Mouse (Mus musculus): ENCODE data around the gene Epha6. TPM values are rescaled to one million over a fixed set of nuclear protein-coding genes. Genes with fewer than 3 reads are reported as not detected.
A peak's percentile ranks its signal among the peaks of the same experiment; 100 is the strongest.

The Epha6 gene
- total and polyA plus RNA-seq, 3 experiments: 0.11 TPM; not detected in 2

- no peaks in the 10 kb centered on the region for H3K27me3 ChIP-seq (ENCODE audit: insufficient read depth, low read length)
- H3K4me3 ChIP-seq (ENCODE audit: low read depth, low read length): no peak overlapping the region
- no peaks in the 10 kb centered on the region for H3K36me3 ChIP-seq (replicated peaks)
- no peak for DNase-seq (ENCODE audit: low spot score)
- TF ChIP-seq CTCF (IDR thresholded peaks at IDR 0.05; ENCODE audit: low read depth, low read length) (no peak), TAL1 (conservative IDR thresholded peaks at IDR 0.05; ENCODE audit: low read depth, low read length) (no peak), GATA2 (IDR thresholded peaks at IDR 0.05; ENCODE audit: borderline replicate concordance, low read depth, low read length) (no peak), GATA1 (IDR thresholded peaks at IDR 0.05; ENCODE audit: borderline replicate concordance, low read length) (no peak), POLR2AphosphoS5 (IDR thresholded peaks at IDR 0.05; ENCODE audit: insufficient replicate concordance, low read depth, low read length) (no peak)
- no peak; the same call in 1 of the 2 replicates for ATAC-seq (ENCODE audit: extremely low read depth, insufficient number of reproducible peaks, low FRiP score, poor library complexity, severe bottlenecking)
- H3K9me3 ChIP-seq (replicated peaks): no peaks in the 10 kb centered on the region
- no peaks in the 10 kb centered on the region; the same call in 1 of the 2 replicates for H3K4me1 ChIP-seq (ENCODE audit: insufficient read depth, low read depth, low read length)
These were observed 230.2 kb downstream of the Epha6 start for GRCm38 (mm10) chr16:60375147-60375546.

GRCm38 (mm10) chr16:60283963-60284362 lies 321.4 kb downstream of the Epha6 start:
- H3K4me1 ChIP-seq (ENCODE audit: insufficient read depth, low read depth, low read length): no peaks in the 10 kb centered on the region
- H3K27me3 ChIP-seq (ENCODE audit: insufficient read depth, low read length): no peaks in the 10 kb centered on the region
- H3K36me3 ChIP-seq (replicated peaks): no peaks in the 10 kb centered on the region
- TF ChIP-seq GATA2 (IDR thresholded peaks at IDR 0.05; ENCODE audit: borderline replicate concordance, low read depth, low read length) (no peak), CTCF (IDR thresholded peaks at IDR 0.05; ENCODE audit: low read depth, low read length) (no peak), GATA1 (IDR thresholded peaks at IDR 0.05; ENCODE audit: borderline replicate concordance, low read length) (no peak), TAL1 (conservative IDR thresholded peaks at IDR 0.05; ENCODE audit: low read depth, low read length) (no peak), POLR2AphosphoS5 (IDR thresholded peaks at IDR 0.05; ENCODE audit: insufficient replicate concordance, low read depth, low read length) (no peak)
- ATAC-seq (ENCODE audit: extremely low read depth, insufficient number of reproducible peaks, low FRiP score, poor library complexity, severe bottlenecking) (no peak), DNase-seq (ENCODE audit: low spot score) (no peak)
- H3K4me3 ChIP-seq (ENCODE audit: low read depth, low read length): no peak overlapping the region
- no peaks in the 10 kb centered on the region for H3K9me3 ChIP-seq (replicated peaks)

GRCm38 (mm10) chr16:60274109-60274508 lies 331.2 kb downstream of the Epha6 start:
- peak; percentile 67 for ATAC-seq (ENCODE audit: extremely low read depth, insufficient number of reproducible peaks, low FRiP score, poor library complexity, severe bottlenecking)
- Histone ChIP-seq H3K4me1 (ENCODE audit: insufficient read depth, low read depth, low read length) (peaks cover 11% of the 10 kb centered on the region), H3K9me3 (replicated peaks) (no peaks in the 10 kb centered on the region), H3K36me3 (replicated peaks) (no peaks in the 10 kb centered on the region), H3K27me3 (ENCODE audit: insufficient read depth, low read length) (no peaks in the 10 kb centered on the region), H3K4me3 (ENCODE audit: low read depth, low read length) (no peak overlapping the region)
- peak; percentile 3 for DNase-seq (ENCODE audit: low spot score)
- TF ChIP-seq GATA1 (IDR thresholded peaks at IDR 0.05; ENCODE audit: borderline replicate concordance, low read length): no peak
- no peak for TF ChIP-seq POLR2AphosphoS5 (IDR thresholded peaks at IDR 0.05; ENCODE audit: insufficient replicate concordance, low read depth, low read length)
- TF ChIP-seq TAL1 (conservative IDR thresholded peaks at IDR 0.05; ENCODE audit: low read depth, low read length): no peak
- TF ChIP-seq CTCF (IDR thresholded peaks at IDR 0.05; ENCODE audit: low read depth, low read length): no peak
- no peak for TF ChIP-seq GATA2 (IDR thresholded peaks at IDR 0.05; ENCODE audit: borderline replicate concordance, low read depth, low read length)

DNA sequence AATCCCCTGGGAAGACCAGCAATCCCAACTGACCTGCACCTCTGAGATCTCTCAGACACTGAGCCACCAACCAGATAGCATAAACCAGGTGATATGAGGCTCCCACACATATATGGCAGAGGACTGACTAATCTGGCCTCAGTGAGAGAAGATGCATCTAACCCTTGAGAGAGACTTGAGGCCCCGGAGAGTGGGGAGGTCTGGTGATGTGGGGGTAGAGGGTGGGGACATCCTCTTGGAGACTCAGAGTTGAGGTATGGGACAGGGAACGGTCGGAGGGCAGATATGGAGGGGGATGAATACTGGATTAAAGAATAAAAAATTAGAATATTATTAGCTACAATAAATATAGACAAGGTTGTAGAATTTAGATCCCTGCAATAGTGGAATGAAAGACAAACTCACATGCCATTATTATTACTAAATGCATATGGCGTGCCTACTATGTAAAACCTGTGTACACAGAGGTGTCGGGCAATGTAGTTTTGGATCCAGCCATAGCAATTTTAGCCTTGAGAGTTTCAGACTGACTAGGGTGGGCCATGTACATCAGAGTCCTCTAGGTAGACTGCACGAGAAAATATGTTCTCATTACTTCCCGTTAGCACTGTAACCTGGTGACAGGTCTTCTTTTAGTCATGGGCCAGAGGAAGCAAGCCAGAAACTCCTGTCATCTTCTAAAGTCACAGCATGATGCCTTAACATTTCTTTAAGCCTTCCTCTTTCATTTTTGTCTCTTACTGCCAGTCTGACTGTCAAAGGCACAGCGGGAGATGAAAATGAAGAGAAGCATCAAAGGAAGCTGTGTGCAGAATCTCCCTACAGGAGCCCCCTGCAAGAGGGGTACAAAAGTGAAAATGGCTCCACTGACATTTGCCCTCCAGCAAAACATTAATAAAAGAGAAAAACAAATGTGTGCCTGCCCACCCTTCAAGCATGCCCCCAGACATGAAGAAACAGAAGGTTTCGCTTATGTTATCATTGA lies 338.7 kb downstream of the Epha6 start:
- Histone ChIP-seq H3K4me1 (ENCODE audit: insufficient read depth, low read depth, low read length) (peaks cover 21% of the 10 kb centered on the region), H3K9me3 (replicated peaks) (no peaks in the 10 kb centered on the region), H3K36me3 (replicated peaks) (no peaks in the 10 kb centered on the region), H3K27me3 (ENCODE audit: insufficient read depth, low read length) (no peaks in the 10 kb centered on the region), H3K4me3 (ENCODE audit: low read depth, low read length) (no peak overlapping the region)
- no peak for ATAC-seq (ENCODE audit: extremely low read depth, insufficient number of reproducible peaks, low FRiP score, poor library complexity, severe bottlenecking)
- DNase-seq (ENCODE audit: low spot score): no peak
- no peak for TF ChIP-seq POLR2AphosphoS5 (IDR thresholded peaks at IDR 0.05; ENCODE audit: insufficient replicate concordance, low read depth, low read length)
- TF ChIP-seq CTCF (IDR thresholded peaks at IDR 0.05; ENCODE audit: low read depth, low read length): no peak
- TF ChIP-seq GATA2 (IDR thresholded peaks at IDR 0.05; ENCODE audit: borderline replicate concordance, low read depth, low read length): no peak
- no peak for TF ChIP-seq GATA1 (IDR thresholded peaks at IDR 0.05; ENCODE audit: borderline replicate concordance, low read length)
- no peak for TF ChIP-seq TAL1 (conservative IDR thresholded peaks at IDR 0.05; ENCODE audit: low read depth, low read length)

DNA sequence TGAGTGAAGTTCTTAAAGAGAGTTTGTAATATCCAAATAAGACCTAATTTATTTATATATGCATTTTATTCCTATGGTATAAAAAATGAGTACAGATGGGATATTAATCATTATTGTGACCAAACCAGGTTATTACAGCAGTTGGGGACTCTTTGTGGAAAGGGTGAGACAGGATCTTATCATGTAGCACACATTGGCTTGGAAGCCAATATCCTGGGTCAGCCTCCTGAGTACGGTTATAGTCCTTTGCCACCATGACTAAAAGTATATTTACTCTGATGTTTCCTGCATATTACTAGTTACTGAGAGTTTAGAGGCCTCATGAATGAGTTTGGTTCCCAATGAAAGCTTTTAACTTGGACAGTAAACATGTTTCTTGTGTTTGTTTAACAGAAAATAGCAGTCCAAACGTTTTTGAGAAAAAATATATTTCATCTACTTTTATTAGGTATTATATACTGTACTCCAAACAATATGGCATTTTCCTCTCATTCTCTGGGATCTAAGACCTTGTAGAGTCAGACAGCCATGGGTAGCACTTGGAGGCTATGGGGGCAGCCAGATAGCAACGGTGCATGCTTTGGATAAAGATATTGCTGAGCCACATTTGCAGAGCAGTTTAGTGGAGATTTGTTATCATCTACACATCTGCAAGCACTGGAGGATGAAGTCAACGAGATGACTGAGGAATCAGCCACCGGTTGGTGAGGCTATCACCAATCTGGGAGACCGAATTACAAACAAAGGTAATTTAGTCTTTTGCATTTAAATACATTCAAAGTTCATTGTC lies 340.4 kb downstream of the Epha6 start:
- peak; percentile 17; the same call in 1 of the 2 replicates for TF ChIP-seq TAL1 (conservative IDR thresholded peaks at IDR 0.05; ENCODE audit: low read depth, low read length)
- no peak for TF ChIP-seq POLR2AphosphoS5 (IDR thresholded peaks at IDR 0.05; ENCODE audit: insufficient replicate concordance, low read depth, low read length)
- no peak overlapping the region for H3K4me3 ChIP-seq (ENCODE audit: low read depth, low read length)
- no peaks in the 10 kb centered on the region for H3K27me3 ChIP-seq (ENCODE audit: insufficient read depth, low read length)
- DNase-seq (ENCODE audit: low spot score): peak; percentile 5
- ATAC-seq (ENCODE audit: extremely low read depth, insufficient number of reproducible peaks, low FRiP score, poor library complexity, severe bottlenecking): peak; percentile 79
- H3K4me1 ChIP-seq (ENCODE audit: insufficient read depth, low read depth, low read length): peaks cover 24% of the 10 kb centered on the region
- no peaks in the 10 kb centered on the region for H3K9me3 ChIP-seq (replicated peaks)
- H3K36me3 ChIP-seq (replicated peaks): no peaks in the 10 kb centered on the region

DNA sequence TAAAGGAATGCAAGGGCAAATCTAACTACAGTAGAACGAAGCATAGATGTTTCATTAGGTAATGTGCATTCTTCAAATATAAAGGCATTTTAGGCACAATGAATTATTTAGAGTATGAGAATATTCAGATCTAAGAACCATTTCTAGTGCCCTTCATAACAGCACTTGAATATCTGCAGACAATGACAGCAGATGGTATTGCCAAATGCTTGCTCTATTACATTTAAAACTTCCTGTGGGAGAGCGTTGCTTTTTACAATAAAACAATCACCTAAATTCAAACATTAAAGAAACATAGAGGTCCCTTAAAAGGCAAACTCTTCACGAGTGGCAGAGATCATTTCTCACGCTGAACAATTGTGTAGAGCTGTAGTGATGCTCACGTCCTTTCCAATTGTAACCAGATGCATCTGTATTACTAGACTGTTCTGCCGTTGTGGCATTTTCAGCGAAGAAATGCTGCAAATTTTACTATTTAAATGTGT lies 347.1 kb downstream of the Epha6 start:
- H3K4me3 ChIP-seq (ENCODE audit: low read depth, low read length): no peak overlapping the region
- peaks cover 4% of the 10 kb centered on the region; the same call in 1 of the 2 replicates for H3K4me1 ChIP-seq (ENCODE audit: insufficient read depth, low read depth, low read length)
- no peaks in the 10 kb centered on the region for H3K27me3 ChIP-seq (ENCODE audit: insufficient read depth, low read length)
- DNase-seq (ENCODE audit: low spot score) (no peak), ATAC-seq (ENCODE audit: extremely low read depth, insufficient number of reproducible peaks, low FRiP score, poor library complexity, severe bottlenecking) (no peak)
- no peaks in the 10 kb centered on the region for H3K36me3 ChIP-seq (replicated peaks)
- H3K9me3 ChIP-seq (replicated peaks): no peaks in the 10 kb centered on the region
- TF ChIP-seq POLR2AphosphoS5 (IDR thresholded peaks at IDR 0.05; ENCODE audit: insufficient replicate concordance, low read depth, low read length) (no peak), GATA1 (IDR thresholded peaks at IDR 0.05; ENCODE audit: borderline replicate concordance, low read length) (no peak), GATA2 (IDR thresholded peaks at IDR 0.05; ENCODE audit: borderline replicate concordance, low read depth, low read length) (no peak), CTCF (IDR thresholded peaks at IDR 0.05; ENCODE audit: low read depth, low read length) (no peak), TAL1 (conservative IDR thresholded peaks at IDR 0.05; ENCODE audit: low read depth, low read length) (no peak)
